Mouse (Mus musculus) CH12.LX (cell line): Measurements from ENCODE around the gene Atp23.

Experiments used
- BHLHE40 ChIP-seq: IDR thresholded peaks from 2 replicates; pipeline ENCODE4 v1.6.1; 2011; ENCODE audit warnings: mild to moderate bottlenecking, low read depth, low read length, improper control_type of control experiment
- CTCF ChIP-seq, 2 experiments: IDR thresholded peaks in 1 of 2; conservative IDR thresholded peaks in 1 of 2; 2 replicates each; pipeline ENCODE4 v1.5.1; 2011 to 2012; ENCODE audit warnings: low read depth in 2 of 2, low read length in 2 of 2, improper control_type of control experiment in 1 of 2, inconsistent platforms in 1 of 2, mild to moderate bottlenecking in 1 of 2, moderate library complexity in 1 of 2
- GABPA ChIP-seq: IDR thresholded peaks from 2 replicates; pipeline ENCODE4 v1.6.1; 2012; ENCODE audit warnings: low read depth, low read length, improper control_type of control experiment, inconsistent platforms; ENCODE audit not compliant: insufficient replicate concordance
- JUN ChIP-seq: IDR thresholded peaks from 2 replicates; pipeline ENCODE4 v1.6.1; 2011; ENCODE audit warnings: low read depth, mild to moderate bottlenecking, low read length, improper control_type of control experiment, moderate library complexity; ENCODE audit not compliant: insufficient read depth
- JUND ChIP-seq: conservative IDR thresholded peaks from 2 replicates; pipeline ENCODE4 v1.6.1; 2011; ENCODE audit warnings: low read depth, low read length, improper control_type of control experiment
- MYC ChIP-seq: IDR thresholded peaks from 2 replicates; pipeline ENCODE4 v1.6.1; 2011; ENCODE audit warnings: low read depth, mild to moderate bottlenecking, improper control_type of control experiment, low read length
- PAX5 ChIP-seq: IDR thresholded peaks from 2 replicates; pipeline ENCODE4 v1.6.1; 2012; ENCODE audit warnings: low read length, inconsistent platforms, mixed read lengths
- POLR2AphosphoS2 ChIP-seq: IDR thresholded peaks from 2 replicates; pipeline ENCODE4 v1.6.1; 2011; ENCODE audit warnings: low read depth, low read length, improper control_type of control experiment
- RCOR1 ChIP-seq: conservative IDR thresholded peaks from 2 replicates; pipeline ENCODE4 v1.6.1; 2012; ENCODE audit warnings: low read depth, mild to moderate bottlenecking, inconsistent platforms, low read length, improper control_type of control experiment
- SMC3 ChIP-seq: IDR thresholded peaks from 2 replicates; pipeline ENCODE4 v1.6.1; 2011; ENCODE audit warnings: low read depth, low read length, improper control_type of control experiment
- TBP ChIP-seq: conservative IDR thresholded peaks from 2 replicates; pipeline ENCODE4 v1.6.1; 2011; ENCODE audit warnings: low read depth, low read length, improper control_type of control experiment
- UBTF ChIP-seq: IDR thresholded peaks from 2 replicates; pipeline ENCODE4 v1.6.1; 2012; ENCODE audit warnings: low read depth, mild to moderate bottlenecking, inconsistent platforms, low read length, improper control_type of control experiment, moderate library complexity
- ZKSCAN1 ChIP-seq: IDR thresholded peaks from 2 replicates; pipeline ENCODE4 v1.6.1; 2012; ENCODE audit warnings: low read depth, inconsistent platforms, low read length, improper control_type of control experiment, borderline replicate concordance
- ZMIZ1 ChIP-seq: IDR thresholded peaks from 2 replicates; pipeline ENCODE4 v1.6.1; 2012; ENCODE audit warnings: low read depth, mild to moderate bottlenecking, inconsistent platforms, low read length, improper control_type of control experiment

DNA sequence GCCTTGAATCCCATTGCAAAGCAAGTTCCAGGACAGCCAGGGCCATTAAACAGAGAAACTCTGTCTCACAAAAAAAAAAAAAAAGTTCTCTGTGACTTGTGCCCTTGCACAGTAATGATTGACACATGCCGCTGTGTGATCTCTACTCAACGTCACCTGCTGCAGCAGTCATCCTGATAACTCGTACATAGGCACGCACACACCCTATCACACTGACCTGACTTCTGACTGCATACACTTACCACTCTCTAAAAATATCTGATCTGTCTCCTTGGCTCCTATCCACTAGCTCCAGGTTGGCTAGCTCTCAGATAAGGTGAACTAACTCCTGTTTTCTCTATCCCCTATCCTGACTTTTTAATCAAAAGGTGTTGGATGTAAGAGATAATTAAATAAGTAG lies 49.4 kb upstream of the Atp23 start:
- no peak for TF ChIP-seq JUN
- TF ChIP-seq CTCF (conservative IDR thresholded peaks at IDR 0.05 in 1 of 2, IDR thresholded peaks at IDR 0.05 in 1 of 2; ENCODE audit: low read depth in 2 of 2, low read length in 2 of 2) = no peak
- TF ChIP-seq UBTF = no peak
- no peak for TF ChIP-seq RCOR1
- TF ChIP-seq ZMIZ1 = no peak
- no peak for TF ChIP-seq JUND
- TF ChIP-seq GABPA = no peak
- no peak for TF ChIP-seq MYC
- no peak for TF ChIP-seq BHLHE40
- TF ChIP-seq POLR2AphosphoS2 = no peak
- TF ChIP-seq PAX5 = no peak
- TF ChIP-seq TBP = no peak
- no peak for TF ChIP-seq SMC3
- no peak for TF ChIP-seq ZKSCAN1
